Mouse (Mus musculus) ES-E14 (cell line): ENCODE results near the gene Gm10260.

Experiments
- MAFK ChIP-seq: IDR thresholded peaks from 2 replicates; pipeline ENCODE4 v1.6.1; 2014; ENCODE audit warnings: mild to moderate bottlenecking, low read depth, low read length, inconsistent platforms; ENCODE audit not compliant: insufficient read depth
- ZNF384 ChIP-seq: IDR thresholded peaks from 2 replicates; pipeline ENCODE4 v1.6.1; 2012; ENCODE audit warnings: low read depth, low read length, inconsistent platforms

DNA sequence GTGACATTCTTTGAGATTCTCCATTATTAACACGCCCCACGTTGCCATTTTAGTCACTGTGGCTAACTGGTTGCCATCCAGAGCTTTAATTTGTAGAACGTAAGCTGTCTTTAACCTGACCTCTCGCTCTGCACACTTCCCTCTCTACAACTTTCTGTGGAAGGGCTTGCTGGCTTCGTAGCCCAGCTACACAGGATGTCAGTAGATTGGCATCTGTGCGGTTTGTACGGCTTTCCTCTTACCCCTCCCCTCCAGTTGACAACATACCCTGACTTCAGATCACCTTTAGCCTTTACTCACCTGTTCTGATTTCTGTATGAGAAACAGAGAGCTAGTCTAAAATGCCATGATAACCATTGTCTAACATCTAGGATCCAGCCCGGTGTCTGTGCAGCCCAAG is 1.7 kb upstream of the Gm10260 start:
- TF ChIP-seq MAFK (no peak), ZNF384 (no peak)
